Mouse (Mus musculus): ENCODE data around the gene Pclaf. TPM values are rescaled to one million over a fixed set of nuclear protein-coding genes. Genes with fewer than 3 reads are reported as not detected.

Gene Pclaf
- polyA plus RNA-seq (2012; rRNA removed), result 0.13 and 0.29 TPM in 2 replicates

DNA sequence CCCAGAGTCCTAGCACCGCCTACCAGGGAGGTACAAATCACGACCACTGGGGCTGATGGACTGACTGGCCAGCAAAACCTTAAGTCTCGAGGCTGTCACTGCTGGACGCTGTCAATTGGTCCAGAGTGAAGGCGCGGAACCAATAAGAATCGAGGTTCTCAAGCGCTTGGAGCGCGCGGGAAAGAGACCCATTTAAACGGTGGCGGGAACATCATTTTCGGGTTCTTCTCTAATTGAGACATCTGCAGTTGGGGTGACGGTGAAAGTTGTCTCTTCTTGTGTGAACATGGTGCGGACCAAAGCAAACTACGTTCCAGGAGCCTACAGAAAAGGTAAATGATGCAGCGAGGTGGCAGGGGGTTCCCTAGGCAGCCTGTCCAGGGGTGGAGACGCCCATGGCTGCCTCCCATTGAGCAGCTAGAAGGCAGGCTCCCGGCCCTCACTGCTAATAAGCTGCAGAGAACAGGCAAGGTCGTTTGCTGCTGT, at the start of gene Pclaf:
Gene Pclaf, plus strand, starts transcription at position 95 of the 486 bp plus-strand sequence.
- no peak within 1 kb of the TSS for H3K27ac ChIP-seq (ENCODE audit: insufficient read depth, low read length)
- TF ChIP-seq POLR2A (IDR thresholded peaks at IDR 0.05; ENCODE audit: borderline replicate concordance, insufficient read depth, low read length), result no peak
- TF ChIP-seq CTCF (IDR thresholded peaks at IDR 0.05; ENCODE audit: borderline replicate concordance, insufficient read depth, low read depth, low read length), result no peak
- under 1% methylated on average over 21 of the region's 21 CpGs for WGBS
- 0 out of 2 replicates have a peak, but pooled peaks cover 6% of the 10 kb centered on the region for H3K4me1 ChIP-seq (ENCODE audit: control insufficient read depth, insufficient read depth, low read length)
- peak within 1 kb of the TSS; percentile 55 for H3K4me3 ChIP-seq (replicated peaks; ENCODE audit: insufficient read depth, low read depth, low read length)
- peak; percentile 48 to 56 for DNase-seq
- H3K27me3 ChIP-seq (ENCODE audit: control insufficient read depth, insufficient read depth, low read length), result no peaks in the 10 kb centered on the region

DNA sequence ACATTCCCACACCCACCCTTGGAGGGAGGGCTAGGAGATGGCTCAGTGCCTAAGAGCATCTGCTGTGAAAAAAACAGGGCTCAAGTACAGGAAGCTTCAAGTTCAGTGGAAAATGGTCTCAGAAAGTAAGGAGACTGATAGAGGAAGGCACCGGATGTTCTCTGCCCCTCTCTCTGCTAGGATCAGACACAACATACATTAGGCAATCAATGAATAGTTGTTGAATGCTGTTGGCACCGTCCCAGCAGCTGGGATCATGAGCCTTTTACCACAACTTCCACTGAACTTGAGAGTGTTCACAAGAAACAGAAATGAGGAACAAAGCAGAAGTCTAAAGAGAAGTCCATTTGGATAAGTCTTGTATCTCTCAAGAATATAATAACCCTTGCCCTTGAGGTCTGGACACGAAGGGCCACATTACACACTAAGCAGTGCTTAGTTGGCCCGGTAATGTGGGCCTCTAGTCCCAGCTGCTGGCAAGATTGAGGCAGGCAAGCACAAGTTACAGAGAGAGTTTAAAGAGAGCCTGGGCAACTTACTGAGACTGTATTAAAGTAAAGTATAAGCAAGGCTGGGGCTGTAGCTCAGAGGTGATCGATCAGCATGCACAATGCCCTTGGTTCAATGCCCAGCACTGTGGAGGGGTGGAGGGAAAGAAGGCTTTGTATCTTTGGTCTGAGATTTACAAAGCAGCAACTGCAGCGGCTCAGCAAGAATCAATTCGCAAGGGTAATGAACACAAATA, 45.4 kb upstream of the Pclaf start:
- 37% methylated on average over 7 of the region's 7 CpGs for WGBS
- no peak overlapping the region for H3K4me3 ChIP-seq (replicated peaks; ENCODE audit: insufficient read depth, low read depth, low read length)
- no peaks in the 10 kb centered on the region for H3K27me3 ChIP-seq (ENCODE audit: control insufficient read depth, insufficient read depth, low read length)
- H3K4me1 ChIP-seq (ENCODE audit: control insufficient read depth, insufficient read depth, low read length), result no peaks in the 10 kb centered on the region
- no peak for DNase-seq
- H3K27ac ChIP-seq (ENCODE audit: insufficient read depth, low read length), result no peak overlapping the region
- no peak for TF ChIP-seq POLR2A (IDR thresholded peaks at IDR 0.05; ENCODE audit: borderline replicate concordance, insufficient read depth, low read length)
- no peak for TF ChIP-seq CTCF (IDR thresholded peaks at IDR 0.05; ENCODE audit: borderline replicate concordance, insufficient read depth, low read depth, low read length)

DNA sequence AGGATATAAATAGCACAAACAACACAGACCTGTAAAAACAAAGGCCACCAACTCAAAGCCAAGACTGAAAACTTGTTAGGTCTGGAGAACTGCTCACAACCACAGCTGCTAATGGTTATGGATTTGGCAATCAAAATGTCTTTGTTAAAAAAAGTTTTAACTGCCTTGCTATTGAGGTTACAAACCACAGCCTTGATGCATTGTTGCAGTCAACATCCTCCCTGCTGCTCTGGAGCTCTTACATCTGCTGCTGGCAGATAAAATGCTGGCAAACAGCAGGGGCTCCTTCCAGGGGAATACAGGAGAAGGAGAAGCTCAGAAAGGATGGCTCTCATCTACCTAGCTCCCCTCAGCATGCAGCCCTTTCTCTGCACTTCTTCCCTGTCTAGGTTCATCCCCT, 41.9 kb upstream of the Pclaf start:
- Histone ChIP-seq H3K4me1 (ENCODE audit: control insufficient read depth, insufficient read depth, low read length) (no peaks in the 10 kb centered on the region), H3K27me3 (ENCODE audit: control insufficient read depth, insufficient read depth, low read length) (no peaks in the 10 kb centered on the region), H3K27ac (ENCODE audit: insufficient read depth, low read length) (no peak overlapping the region), H3K4me3 (replicated peaks; ENCODE audit: insufficient read depth, low read depth, low read length) (no peak overlapping the region)
- TF ChIP-seq POLR2A (IDR thresholded peaks at IDR 0.05; ENCODE audit: borderline replicate concordance, insufficient read depth, low read length) (no peak), CTCF (IDR thresholded peaks at IDR 0.05; ENCODE audit: borderline replicate concordance, insufficient read depth, low read depth, low read length) (no peak)
- no peak for DNase-seq

DNA sequence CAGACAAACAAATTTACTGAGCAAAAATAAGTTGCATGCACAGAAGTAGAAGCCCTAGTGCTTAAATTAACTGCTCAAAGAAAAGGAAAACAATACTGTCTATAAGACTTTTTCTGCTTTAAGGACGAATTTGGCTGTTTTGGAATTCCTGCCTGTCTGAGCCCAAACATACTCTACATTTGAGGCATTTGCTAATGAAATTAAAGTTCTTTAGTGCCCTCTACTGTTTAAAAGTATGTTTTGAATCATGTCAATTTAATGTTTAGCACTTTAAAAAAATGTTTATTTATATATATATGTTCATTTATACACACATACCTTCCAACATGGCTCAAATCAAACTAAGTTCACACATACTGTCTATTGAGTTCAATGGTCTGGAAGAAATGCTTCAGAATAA, 39.8 kb upstream of the Pclaf start:
- Histone ChIP-seq H3K27me3 (ENCODE audit: control insufficient read depth, insufficient read depth, low read length) (no peaks in the 10 kb centered on the region), H3K27ac (ENCODE audit: insufficient read depth, low read length) (no peak overlapping the region), H3K4me1 (ENCODE audit: control insufficient read depth, insufficient read depth, low read length) (no peaks in the 10 kb centered on the region), H3K4me3 (replicated peaks; ENCODE audit: insufficient read depth, low read depth, low read length) (no peak overlapping the region)
- no peak for DNase-seq
- TF ChIP-seq POLR2A (IDR thresholded peaks at IDR 0.05; ENCODE audit: borderline replicate concordance, insufficient read depth, low read length) (no peak), CTCF (IDR thresholded peaks at IDR 0.05; ENCODE audit: borderline replicate concordance, insufficient read depth, low read depth, low read length) (peak; percentile 43; the same call in 1 of the 2 replicates)
- WGBS, result 7% methylated on average over 1 of the region's 1 CpGs

DNA sequence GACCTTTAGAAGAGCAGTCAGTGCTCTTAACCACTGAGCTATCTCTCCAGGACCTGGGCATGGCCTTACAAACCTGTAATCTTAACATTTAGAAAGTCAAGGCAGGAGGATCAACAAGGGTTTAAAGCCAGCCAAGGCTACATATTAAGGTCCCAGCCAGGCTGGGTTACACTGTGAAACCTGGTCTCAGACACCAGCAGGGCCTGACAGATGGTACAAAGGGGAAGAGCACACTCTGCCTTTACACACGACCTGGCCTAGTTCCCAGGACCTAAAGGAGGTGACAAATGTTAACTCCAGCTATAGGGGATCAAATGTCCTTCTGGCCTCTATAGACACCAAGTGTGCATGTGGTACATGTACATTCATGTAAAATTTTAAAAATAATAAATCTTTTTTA, 30.4 kb upstream of the Pclaf start:
- WGBS, result 15% methylated on average over 1 of the region's 1 CpGs
- H3K4me1 ChIP-seq (ENCODE audit: control insufficient read depth, insufficient read depth, low read length), result no peaks in the 10 kb centered on the region
- DNase-seq, result peak; percentile 37 to 76
- no peaks in the 10 kb centered on the region for H3K27me3 ChIP-seq (ENCODE audit: control insufficient read depth, insufficient read depth, low read length)
- TF ChIP-seq CTCF (IDR thresholded peaks at IDR 0.05; ENCODE audit: borderline replicate concordance, insufficient read depth, low read depth, low read length), result no peak
- TF ChIP-seq POLR2A (IDR thresholded peaks at IDR 0.05; ENCODE audit: borderline replicate concordance, insufficient read depth, low read length), result no peak
- no peak overlapping the region for H3K4me3 ChIP-seq (replicated peaks; ENCODE audit: insufficient read depth, low read depth, low read length)
- H3K27ac ChIP-seq (ENCODE audit: insufficient read depth, low read length), result no peak overlapping the region

DNA sequence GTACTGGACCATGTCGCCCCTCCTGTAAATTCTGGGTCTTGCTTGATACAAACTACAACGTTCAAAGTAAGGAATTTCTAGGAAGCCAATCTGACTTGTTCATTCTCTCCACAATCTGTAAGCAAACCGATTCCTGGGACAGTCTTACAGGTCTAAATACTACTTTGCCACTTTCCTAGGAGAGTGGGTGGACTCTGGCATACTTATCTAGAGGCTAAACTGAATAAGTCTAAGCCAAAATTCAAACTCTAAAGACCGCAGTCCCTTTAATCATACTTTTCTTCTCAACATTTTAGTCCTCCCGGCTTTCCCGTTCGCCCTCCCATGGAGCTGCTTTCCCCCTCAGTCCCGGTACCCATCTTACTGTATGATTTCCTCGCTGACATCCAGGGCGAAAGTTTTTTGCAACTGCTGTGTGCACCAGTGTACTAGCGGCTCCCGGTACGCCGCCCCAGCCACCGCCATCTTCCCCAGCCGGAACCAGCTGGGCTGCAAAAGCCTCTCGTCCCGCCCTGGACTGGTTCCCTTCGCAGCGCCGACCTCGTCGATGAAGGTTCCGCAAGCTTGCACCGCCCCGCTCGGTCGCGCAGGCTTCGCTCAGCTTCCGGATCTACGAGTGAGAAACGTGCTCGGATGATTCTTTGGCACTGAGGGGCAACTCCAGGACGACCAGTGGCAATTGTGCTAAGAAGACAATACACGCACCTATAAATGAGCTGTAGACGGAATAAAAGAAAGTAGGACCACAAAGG, 5.3 kb upstream of the Pclaf start:
- H3K27me3 ChIP-seq (ENCODE audit: control insufficient read depth, insufficient read depth, low read length), result no peaks in the 10 kb centered on the region
- TF ChIP-seq CTCF (IDR thresholded peaks at IDR 0.05; ENCODE audit: borderline replicate concordance, insufficient read depth, low read depth, low read length) (peak; percentile 15; the same call in 1 of the 2 replicates), POLR2A (IDR thresholded peaks at IDR 0.05; ENCODE audit: borderline replicate concordance, insufficient read depth, low read length) (peak; percentile 83; the same call in 1 of the 2 replicates)
- under 1% methylated on average over 37 of the region's 37 CpGs for WGBS
- H3K27ac ChIP-seq (ENCODE audit: insufficient read depth, low read length), result peak overlapping the region; percentile 29; the same call in 1 of the 2 replicates
- peak; percentile 89 to 90 for DNase-seq
- peak overlapping the region; percentile 98 for H3K4me3 ChIP-seq (replicated peaks; ENCODE audit: insufficient read depth, low read depth, low read length)
- no peaks in the 10 kb centered on the region for H3K4me1 ChIP-seq (ENCODE audit: control insufficient read depth, insufficient read depth, low read length)

DNA sequence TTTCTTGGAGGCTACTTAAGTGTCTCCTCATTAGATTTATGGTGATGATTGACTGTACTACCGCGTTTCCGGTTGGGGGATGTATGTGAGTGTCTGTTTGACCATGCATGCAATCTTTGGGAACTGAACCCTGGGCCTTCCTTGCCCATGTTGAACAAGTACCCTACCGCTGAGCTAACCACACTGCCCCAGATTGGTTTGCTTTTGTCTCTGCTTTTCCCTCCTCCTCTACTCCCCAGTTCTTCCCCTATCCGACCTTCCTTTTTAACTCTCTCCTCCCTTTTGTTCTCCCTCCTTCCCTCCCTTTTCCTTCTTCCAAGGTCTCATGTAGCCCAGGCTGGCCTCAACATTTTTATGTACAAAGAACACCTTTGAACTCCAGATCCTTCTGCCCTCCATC, 1.1 kb downstream of the Pclaf start:
- H3K4me3 ChIP-seq (replicated peaks; ENCODE audit: insufficient read depth, low read depth, low read length), result no peak overlapping the region
- no peak for DNase-seq
- H3K27me3 ChIP-seq (ENCODE audit: control insufficient read depth, insufficient read depth, low read length), result no peaks in the 10 kb centered on the region
- H3K27ac ChIP-seq (ENCODE audit: insufficient read depth, low read length), result no peak overlapping the region
- TF ChIP-seq CTCF (IDR thresholded peaks at IDR 0.05; ENCODE audit: borderline replicate concordance, insufficient read depth, low read depth, low read length) (no peak), POLR2A (IDR thresholded peaks at IDR 0.05; ENCODE audit: borderline replicate concordance, insufficient read depth, low read length) (no peak)
- 0 out of 2 replicates have a peak, but pooled peaks cover 6% of the 10 kb centered on the region for H3K4me1 ChIP-seq (ENCODE audit: control insufficient read depth, insufficient read depth, low read length)
- 11% methylated on average over 5 of the region's 5 CpGs for WGBS

Data from cerebellum, adult 2 months (tissue).